Mouse (Mus musculus) liver, postnatal 0 days (tissue): ENCODE data around the gene Armcx6. TPM values are rescaled to one million over a fixed set of nuclear protein-coding genes. Genes with fewer than 3 reads are reported as not detected.
"Not testable (repeated sequence)": the region's sequence is repeated elsewhere in the genome, so short reads cannot be mapped to it uniquely, and the experiment has no call there.

Experiments
- ATAC-seq: fragments of 200-750 bp; cut with Nextera tagmentation; 2 replicates; pipeline ENCODE4 v1.8.0; 2017; ENCODE audit warnings: mild to moderate bottlenecking, moderate library complexity
- DNase-seq: peaks from one replicate; pipeline ENCODE4 v3.0.0-alpha.2; 2016
- H3K27ac ChIP-seq: fragments of 300-500 bp; sonication (generic); 2 replicates; pipeline ENCODE4 v1.5.1; 2014; ENCODE audit warnings: antibody characterized with exemption, moderate library complexity, mild to moderate bottlenecking, low read depth
- H3K27me3 ChIP-seq: fragments of 300-500 bp; sonication (generic); 2 replicates; pipeline ENCODE4 v1.6.1; 2014; ENCODE audit warnings: low read length, control low read depth, mixed read lengths; ENCODE audit not compliant: insufficient read depth
- H3K36me3 ChIP-seq: fragments of 300-500 bp; sonication (generic); replicated peaks from 2 replicates; pipeline ENCODE4 v1.6.1; 2014; ENCODE audit warnings: mild to moderate bottlenecking, control low read depth, low read length, moderate library complexity, mixed read lengths; ENCODE audit not compliant: insufficient read depth
- H3K4me1 ChIP-seq: fragments of 300-500 bp; sonication (generic); 2 replicates; pipeline ENCODE4 v1.6.1; 2014; ENCODE audit warnings: antibody characterized with exemption, mild to moderate bottlenecking, control low read depth; ENCODE audit not compliant: insufficient read depth
- H3K4me2 ChIP-seq: fragments of 300-500 bp; sonication (generic); 2 replicates; pipeline ENCODE4 v1.6.1; 2014; ENCODE audit warnings: low read depth, mild to moderate bottlenecking, low read length, moderate library complexity, mixed read lengths
- H3K4me3 ChIP-seq: fragments of 300-500 bp; sonication (generic); 2 replicates; pipeline ENCODE4 v1.5.1; 2014; ENCODE audit warnings: low read depth, low read length
- H3K9ac ChIP-seq: fragments of 300-500 bp; sonication (generic); replicated peaks from 2 replicates; pipeline ENCODE4 v1.6.1; 2014; ENCODE audit warnings: mild to moderate bottlenecking, moderate library complexity
- H3K9me3 ChIP-seq: fragments of 300-500 bp; sonication (generic); 2 replicates; pipeline ENCODE4 v1.6.1; 2016; ENCODE audit warnings: mild to moderate bottlenecking, control low read depth, low read length, mixed read lengths
- CTCF ChIP-seq: sonication (generic); IDR thresholded peaks from 2 replicates; pipeline ENCODE4 v1.5.1; 2016; ENCODE audit warnings: antibody characterized with exemption, low read depth
- EP300 ChIP-seq: IDR thresholded peaks from 2 replicates; pipeline ENCODE4 v1.6.1; 2016; ENCODE audit warnings: antibody characterized with exemption, low read depth, mild to moderate bottlenecking
- WGBS: fragments of 180-500 bp; shearing (Covaris S2); extraction: QIAGEN DNeasy Blood & Tissue Kit; methylation state at CpG from one replicate; pipeline ENCODE4 v1.1.7; 2014; ENCODE audit not compliant: insufficient replicate concordance; 5-methylcytosine and 5-hydroxymethylcytosine counted together
- microRNA-seq: library from miRNA; unstranded; fragments of <30 nt; microRNA quantifications from one replicate; pipeline ENCODE4, GENCODE M21; 2016
- polyA plus RNA-seq: library from polyadenylated mRNA; unstranded; fragments of >200 nt; fragmentation: Nextera tagmentation; extraction: Ambion mirVana; gene quantifications from 2 replicates; pipeline ENCODE4 v1.2.1, GENCODE M21; 2015

Armcx6 gene
- polyA plus RNA-seq, 1 experiment from 2014 or later = 3.0 TPM

GRCm38 (mm10) chrX:134729778-134730177 is 21.4 kb downstream of the Armcx6 start:
- Histone ChIP-seq H3K9me3 (no peaks in the 10 kb centered on the region), H3K4me1 (no peaks in the 10 kb centered on the region), H3K36me3 (no peaks in the 10 kb centered on the region), H3K4me3 (no peak overlapping the region), H3K4me2 (no peak overlapping the region), H3K27me3 (no peaks in the 10 kb centered on the region), H3K27ac (no peak overlapping the region), H3K9ac (no peak overlapping the region)
- WGBS = 50% methylated on average over 4 of the region's 4 CpGs
- TF ChIP-seq CTCF = peak; percentile 66
- TF ChIP-seq EP300 = no peak
- DNase-seq (no peak), ATAC-seq (no peak)

DNA sequence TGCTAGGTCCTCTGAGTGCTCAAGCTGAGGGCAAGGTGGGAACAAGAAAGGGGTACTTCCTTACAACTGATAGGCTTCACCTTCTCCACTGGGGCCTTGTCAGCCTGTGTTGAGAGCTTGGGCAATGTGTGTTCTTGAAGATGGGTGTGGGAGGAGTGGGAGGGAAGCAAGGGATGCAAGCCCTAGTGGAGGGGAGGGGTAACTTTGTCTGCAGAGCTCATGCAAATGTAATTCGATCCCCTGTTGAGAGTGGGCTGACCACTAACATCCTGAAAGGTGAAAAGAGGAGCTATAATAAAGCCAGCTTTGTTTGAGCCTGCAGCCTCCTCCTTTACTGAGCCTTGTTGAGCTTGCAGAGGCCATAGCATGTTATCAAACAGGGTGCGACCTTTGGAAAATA is 27.5 kb downstream of the Armcx6 start:
- not testable (repeated sequence) for H3K4me1 ChIP-seq, ATAC-seq, H3K9me3 ChIP-seq, H3K4me2 ChIP-seq, DNase-seq, H3K27me3 ChIP-seq, H3K4me3 ChIP-seq, H3K36me3 ChIP-seq, H3K9ac ChIP-seq, H3K27ac ChIP-seq
- 69% methylated on average over 1 of the region's 2 CpGs for WGBS

- WGBS = 24% methylated on average over 14 of the region's 14 CpGs
- TF ChIP-seq CTCF (no peak), EP300 (no peak)
- Histone ChIP-seq H3K4me2 (peak overlapping the region; percentile 76), H3K36me3 (no peaks in the 10 kb centered on the region), H3K9ac (no peak overlapping the region; the same call in 1 of the 2 replicates), H3K27me3 (no peaks in the 10 kb centered on the region), H3K4me1 (0 out of 2 replicates have a peak, but pooled peaks cover 2% of the 10 kb centered on the region), H3K9me3 (no peaks in the 10 kb centered on the region), H3K27ac (0 out of 2 replicates have a peak overlapping the region, but pooled peaks have one; percentile 57), H3K4me3 (peak overlapping the region; percentile 45)
- ATAC-seq (peak; percentile 68), DNase-seq (peak; percentile 49)
Observed at GRCm38 (mm10) chrX:134718524-134718923, 32.7 kb downstream of the Armcx6 start.

DNA sequence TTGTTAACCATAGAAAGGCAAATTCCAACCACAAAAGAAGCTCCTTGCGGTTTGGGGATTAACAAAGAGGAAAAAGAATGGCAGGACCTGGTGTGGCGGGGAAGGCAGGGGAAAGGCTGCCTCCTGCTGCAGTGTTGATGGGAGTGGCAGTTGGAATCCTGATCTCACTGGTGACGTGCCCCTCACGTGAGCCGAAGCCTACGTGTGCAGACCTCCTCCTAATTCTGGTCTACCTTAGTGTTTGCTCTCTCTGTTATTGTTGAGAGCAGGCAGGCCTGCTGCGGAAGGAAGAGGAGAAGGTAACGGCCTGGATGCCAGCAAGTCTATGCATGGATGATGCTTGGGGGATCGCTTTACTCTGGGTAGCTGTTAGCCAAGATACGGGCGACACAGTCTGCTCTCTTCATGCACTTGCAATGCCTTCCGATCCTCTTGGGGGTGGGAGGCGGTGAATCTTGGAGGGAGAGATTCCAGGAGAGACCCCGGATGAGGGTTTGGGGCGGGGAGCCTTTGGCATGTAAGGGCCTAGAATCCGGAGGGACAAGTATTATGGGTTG is 33.4 kb downstream of the Armcx6 start, which contains the start of gene Armcx1:
Armcx1 (plus strand) TSS at position 212 of the 557 bp plus-strand sequence.
- peak; percentile 39 for DNase-seq
- TF ChIP-seq EP300 (no peak), CTCF (peak; percentile 16)
- Histone ChIP-seq H3K27me3 (no peaks in the 10 kb centered on the region), H3K4me2 (peak within 1 kb of the TSS; percentile 76), H3K9me3 (no peaks in the 10 kb centered on the region), H3K4me1 (0 out of 2 replicates have a peak, but pooled peaks cover 2% of the 10 kb centered on the region), H3K36me3 (no peaks in the 10 kb centered on the region), H3K27ac (peak within 1 kb of the TSS; percentile 57), H3K9ac (peak within 1 kb of the TSS; percentile 30), H3K4me3 (peak within 1 kb of the TSS; percentile 45)
- 15% methylated on average over 16 of the region's 16 CpGs for WGBS
- peak; percentile 74 for ATAC-seq

- Histone ChIP-seq H3K4me2 (no peak overlapping the region), H3K4me1 (0 out of 2 replicates have a peak, but pooled peaks cover 2% of the 10 kb centered on the region), H3K9ac (no peak overlapping the region), H3K9me3 (no peaks in the 10 kb centered on the region), H3K4me3 (no peak overlapping the region), H3K36me3 (no peaks in the 10 kb centered on the region), H3K27me3 (no peaks in the 10 kb centered on the region), H3K27ac (no peak overlapping the region)
- ATAC-seq (no peak), DNase-seq (no peak)
- TF ChIP-seq EP300 (no peak), CTCF (no peak)
- 71% methylated on average over 3 of the region's 3 CpGs for WGBS
Observed at GRCm38 (mm10) chrX:134716863-134717262, 34.4 kb downstream of the Armcx6 start.

Small RNA genes lying within 50 kb of the gene (microRNA-seq; reads per million reads assigned to microRNA genes)
- gene Mir7093 = not detected

Other genes with a start within 250 kb of the Armcx6 start
- 106 and 115 TPM in 2 replicates for gene Timm8a1, start 209.6 kb downstream of the Armcx6 start, polyA plus RNA-seq
- 10.9 and 11.9 TPM in 2 replicates for gene Btk, start 167.8 kb downstream of the Armcx6 start, polyA plus RNA-seq
- 306 and 323 TPM in 2 replicates for gene Rpl36a, start 165.8 kb downstream of the Armcx6 start, polyA plus RNA-seq
- gene Gla, start 150.3 kb downstream of the Armcx6 start, polyA plus RNA-seq = 2.8 and 3.2 TPM in 2 replicates
- gene Hnrnph2, start 150.2 kb downstream of the Armcx6 start, polyA plus RNA-seq = 50.6 and 55.7 TPM in 2 replicates
- gene Armcx4, start 64.9 kb downstream of the Armcx6 start, polyA plus RNA-seq = 0.46 and 0.61 TPM in 2 replicates
- gene Armcx1, start 33.5 kb downstream of the Armcx6 start, polyA plus RNA-seq = 3.8 and 3.9 TPM in 2 replicates
- 10.8 and 12.0 TPM in 2 replicates for gene Armcx3, start 5.2 kb upstream of the Armcx6 start, polyA plus RNA-seq
- 3.6 and 4.0 TPM in 2 replicates for gene Armcx2, start 57.8 kb upstream of the Armcx6 start, polyA plus RNA-seq
- 0.18 and 0.25 TPM in 2 replicates for gene Nxf2, start 213.3 kb upstream of the Armcx6 start, polyA plus RNA-seq